Mouse (Mus musculus) B cell, adult 2 months (primary cell): ENCODE data around the gene Hist1h2af.
A peak's percentile ranks its signal among the peaks of the same experiment; 100 is the strongest.

Source experiments
- DNase-seq, 2 experiments: peaks; one replicate each; pipeline ENCODE4 v3.0.0; 2022

Hist1h2af gene

GRCm38 (mm10) chr13:23533560-23534367 is at the start of gene Hist1h2af:
Gene Hist1h2af, plus strand, starts transcription at chr13:23533906.
- peak; percentile 70 for DNase-seq

- DNase-seq, result no peak
Observed at GRCm38 (mm10) chr13:23485271-23485670, 48.4 kb upstream of the Hist1h2af start.

GRCm38 (mm10) chr13:23488400-23489322 is 45.0 kb upstream of the Hist1h2af start, which contains the start of gene Btn2a2:
Gene Btn2a2, minus strand, starts transcription at chr13:23488857.
- peak; percentile 66 to 71 for DNase-seq

- DNase-seq, result no peak
Observed at GRCm38 (mm10) chr13:23490863-23491262, 42.8 kb upstream of the Hist1h2af start.

GRCm38 (mm10) chr13:23491263-23491662 is 42.4 kb upstream of the Hist1h2af start:
- DNase-seq, result no peak

- DNase-seq, result peak in 1 of 2 experiments; percentile 20
Observed at GRCm38 (mm10) chr13:23491990-23492389, 41.7 kb upstream of the Hist1h2af start.

GRCm38 (mm10) chr13:23495526-23495925 is 38.2 kb upstream of the Hist1h2af start:
- no peak for DNase-seq

- DNase-seq, result peak in 1 of 2 experiments; percentile 31
Observed at GRCm38 (mm10) chr13:23497656-23498321, 35.9 kb upstream of the Hist1h2af start.

- no peak for DNase-seq
Observed at GRCm38 (mm10) chr13:23498653-23499052, 35.1 kb upstream of the Hist1h2af start.

- no peak for DNase-seq
Observed at GRCm38 (mm10) chr13:23499943-23500342, 33.8 kb upstream of the Hist1h2af start.

GRCm38 (mm10) chr13:23500424-23501200 is 33.1 kb upstream of the Hist1h2af start:
- peak; percentile 85 to 86 for DNase-seq

- no peak for DNase-seq
Observed at GRCm38 (mm10) chr13:23501511-23501910, 32.2 kb upstream of the Hist1h2af start.

GRCm38 (mm10) chr13:23502031-23502567 is 31.6 kb upstream of the Hist1h2af start:
- DNase-seq, result no peak

- no peak for DNase-seq
Observed at GRCm38 (mm10) chr13:23502916-23503315, 30.8 kb upstream of the Hist1h2af start.

- DNase-seq, result peak; percentile 64 to 66
Observed at GRCm38 (mm10) chr13:23503797-23504196, 29.9 kb upstream of the Hist1h2af start.

GRCm38 (mm10) chr13:23505662-23506345 is 27.9 kb upstream of the Hist1h2af start:
- no peak for DNase-seq

- DNase-seq, result peak; percentile 68 to 74
Observed at GRCm38 (mm10) chr13:23506351-23506750, 27.4 kb upstream of the Hist1h2af start.

- no peak for DNase-seq
Observed at GRCm38 (mm10) chr13:23506819-23507515, 26.7 kb upstream of the Hist1h2af start.

- no peak for DNase-seq
Observed at GRCm38 (mm10) chr13:23510127-23510526, 23.6 kb upstream of the Hist1h2af start.

- no peak for DNase-seq
Observed at GRCm38 (mm10) chr13:23513517-23513916, 20.2 kb upstream of the Hist1h2af start.
